Mouse (Mus musculus): ENCODE data around the gene Hnrnpul2. TPM values are rescaled to one million over a fixed set of nuclear protein-coding genes. Genes with fewer than 3 reads are reported as not detected.

Hnrnpul2 gene
- polyA plus RNA-seq, 1 experiment = 14.9 TPM

- Histone ChIP-seq H3K27ac (ENCODE audit: control insufficient read depth, insufficient read depth, low read depth, low read length) (no peak overlapping the region), H3K36me3 (ENCODE audit: control insufficient read depth, insufficient read depth, low read length) (peaks cover 2% of the 10 kb centered on the region; the same call in 1 of the 2 replicates), H3K4me1 (ENCODE audit: control insufficient read depth, insufficient read depth, low read length) (peaks cover 18% of the 10 kb centered on the region), H3K27me3 (ENCODE audit: control insufficient read depth, insufficient read depth, low read length) (no peaks in the 10 kb centered on the region), H3K4me3 (ENCODE audit: control insufficient read depth, low read depth, low read length) (peak overlapping the region; percentile 79)
- TF ChIP-seq CTCF (IDR thresholded peaks at IDR 0.05; ENCODE audit: control insufficient read depth, insufficient read depth, insufficient replicate concordance, low read depth, low read length) (no peak), POLR2A (IDR thresholded peaks at IDR 0.05; ENCODE audit: control insufficient read depth, low read depth, low read length) (no peak)
Measured at GRCm38 (mm10) chr19:8841012-8841411, 21.2 kb downstream of the Hnrnpul2 start.

- H3K27me3 ChIP-seq (ENCODE audit: control insufficient read depth, insufficient read depth, low read length) = no peaks in the 10 kb centered on the region
- H3K36me3 ChIP-seq (ENCODE audit: control insufficient read depth, insufficient read depth, low read length) = peaks cover 2% of the 10 kb centered on the region; the same call in 1 of the 2 replicates
Measured at GRCm38 (mm10) chr19:8842961-8843360, 23.2 kb downstream of the Hnrnpul2 start.

GRCm38 (mm10) chr19:8844371-8845129, 24.7 kb downstream of the Hnrnpul2 start:
- no peak overlapping the region for H3K27ac ChIP-seq (ENCODE audit: control insufficient read depth, insufficient read depth, low read depth, low read length)
- peaks cover 4% of the 10 kb centered on the region for H3K4me1 ChIP-seq (ENCODE audit: control insufficient read depth, insufficient read depth, low read length)
- no peak for TF ChIP-seq CTCF (IDR thresholded peaks at IDR 0.05; ENCODE audit: control insufficient read depth, insufficient read depth, insufficient replicate concordance, low read depth, low read length)
- TF ChIP-seq POLR2A (IDR thresholded peaks at IDR 0.05; ENCODE audit: control insufficient read depth, low read depth, low read length) = no peak
- peaks cover 2% of the 10 kb centered on the region; the same call in 1 of the 2 replicates for H3K36me3 ChIP-seq (ENCODE audit: control insufficient read depth, insufficient read depth, low read length)
- H3K27me3 ChIP-seq (ENCODE audit: control insufficient read depth, insufficient read depth, low read length) = no peaks in the 10 kb centered on the region
- H3K4me3 ChIP-seq (ENCODE audit: control insufficient read depth, low read depth, low read length) = no peak overlapping the region

More at GRCm38 (mm10) chr19:8842961-8843360, 23.2 kb downstream of the Hnrnpul2 start:
- Histone ChIP-seq H3K4me3 (ENCODE audit: control insufficient read depth, low read depth, low read length) (no peak overlapping the region), H3K4me1 (ENCODE audit: control insufficient read depth, insufficient read depth, low read length) (peaks cover 15% of the 10 kb centered on the region), H3K27ac (ENCODE audit: control insufficient read depth, insufficient read depth, low read depth, low read length) (no peak overlapping the region)
- TF ChIP-seq POLR2A (IDR thresholded peaks at IDR 0.05; ENCODE audit: control insufficient read depth, low read depth, low read length) (no peak), CTCF (IDR thresholded peaks at IDR 0.05; ENCODE audit: control insufficient read depth, insufficient read depth, insufficient replicate concordance, low read depth, low read length) (no peak)

- Histone ChIP-seq H3K36me3 (ENCODE audit: control insufficient read depth, insufficient read depth, low read length) (no peaks in the 10 kb centered on the region), H3K4me1 (ENCODE audit: control insufficient read depth, insufficient read depth, low read length) (peaks cover 11% of the 10 kb centered on the region), H3K27ac (ENCODE audit: control insufficient read depth, insufficient read depth, low read depth, low read length) (no peak overlapping the region), H3K27me3 (ENCODE audit: control insufficient read depth, insufficient read depth, low read length) (no peaks in the 10 kb centered on the region), H3K4me3 (ENCODE audit: control insufficient read depth, low read depth, low read length) (no peak overlapping the region)
- no peak for TF ChIP-seq POLR2A (IDR thresholded peaks at IDR 0.05; ENCODE audit: control insufficient read depth, low read depth, low read length)
- no peak for TF ChIP-seq CTCF (IDR thresholded peaks at IDR 0.05; ENCODE audit: control insufficient read depth, insufficient read depth, insufficient replicate concordance, low read depth, low read length)
Measured at GRCm38 (mm10) chr19:8848356-8848755, 28.5 kb downstream of the Hnrnpul2 start.

- no peaks in the 10 kb centered on the region for H3K36me3 ChIP-seq (ENCODE audit: control insufficient read depth, insufficient read depth, low read length)
- no peak within 1 kb of the TSS for H3K27ac ChIP-seq (ENCODE audit: control insufficient read depth, insufficient read depth, low read depth, low read length)
- peaks cover 11% of the 10 kb centered on the region for H3K4me1 ChIP-seq (ENCODE audit: control insufficient read depth, insufficient read depth, low read length)
- no peaks in the 10 kb centered on the region for H3K27me3 ChIP-seq (ENCODE audit: control insufficient read depth, insufficient read depth, low read length)
- TF ChIP-seq CTCF (IDR thresholded peaks at IDR 0.05; ENCODE audit: control insufficient read depth, insufficient read depth, insufficient replicate concordance, low read depth, low read length) (no peak), POLR2A (IDR thresholded peaks at IDR 0.05; ENCODE audit: control insufficient read depth, low read depth, low read length) (no peak)
- no peak within 1 kb of the TSS for H3K4me3 ChIP-seq (ENCODE audit: control insufficient read depth, low read depth, low read length)
Measured at GRCm38 (mm10) chr19:8850402-8850901, 30.6 kb downstream of the Hnrnpul2 start, which contains the start of gene Lrrn4cl. Lrrn4cl (plus strand) TSS chr19:8850768.

GRCm38 (mm10) chr19:8851639-8852038, 31.8 kb downstream of the Hnrnpul2 start:
- H3K4me1 ChIP-seq (ENCODE audit: control insufficient read depth, insufficient read depth, low read length) = peaks cover 11% of the 10 kb centered on the region
- H3K27me3 ChIP-seq (ENCODE audit: control insufficient read depth, insufficient read depth, low read length) = no peaks in the 10 kb centered on the region
- H3K27ac ChIP-seq (ENCODE audit: control insufficient read depth, insufficient read depth, low read depth, low read length) = no peak overlapping the region
- TF ChIP-seq CTCF (IDR thresholded peaks at IDR 0.05; ENCODE audit: control insufficient read depth, insufficient read depth, insufficient replicate concordance, low read depth, low read length) = no peak
- TF ChIP-seq POLR2A (IDR thresholded peaks at IDR 0.05; ENCODE audit: control insufficient read depth, low read depth, low read length) = no peak
- no peak overlapping the region for H3K4me3 ChIP-seq (ENCODE audit: control insufficient read depth, low read depth, low read length)
- H3K36me3 ChIP-seq (ENCODE audit: control insufficient read depth, insufficient read depth, low read length) = no peaks in the 10 kb centered on the region

- Histone ChIP-seq H3K27me3 (ENCODE audit: control insufficient read depth, insufficient read depth, low read length) (no peaks in the 10 kb centered on the region), H3K4me3 (ENCODE audit: control insufficient read depth, low read depth, low read length) (no peak overlapping the region), H3K36me3 (ENCODE audit: control insufficient read depth, insufficient read depth, low read length) (no peaks in the 10 kb centered on the region), H3K27ac (ENCODE audit: control insufficient read depth, insufficient read depth, low read depth, low read length) (no peak overlapping the region), H3K4me1 (ENCODE audit: control insufficient read depth, insufficient read depth, low read length) (peaks cover 11% of the 10 kb centered on the region)
- no peak for TF ChIP-seq POLR2A (IDR thresholded peaks at IDR 0.05; ENCODE audit: control insufficient read depth, low read depth, low read length)
- no peak for TF ChIP-seq CTCF (IDR thresholded peaks at IDR 0.05; ENCODE audit: control insufficient read depth, insufficient read depth, insufficient replicate concordance, low read depth, low read length)
Measured at GRCm38 (mm10) chr19:8852236-8852928, 32.6 kb downstream of the Hnrnpul2 start.
